In the genomic region with DNA sequence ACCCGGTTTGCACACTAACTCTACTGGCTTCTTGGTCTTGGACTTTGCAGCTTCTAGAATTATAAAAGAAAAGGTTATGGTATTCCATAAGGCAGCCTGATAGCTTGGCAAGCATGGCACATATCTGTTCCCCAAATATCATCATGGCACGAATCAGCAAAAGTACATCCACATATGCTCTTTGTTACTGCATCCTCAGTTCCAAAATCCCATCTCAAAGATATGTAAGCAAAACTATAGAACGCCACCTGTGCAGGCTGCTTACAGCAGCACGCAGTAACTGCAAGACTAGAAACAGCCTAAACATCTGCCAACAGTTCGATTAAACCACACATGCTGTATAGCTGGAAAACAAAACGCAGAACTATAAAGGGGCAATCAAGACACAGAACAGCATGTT, we compare ENCODE assay signal across 15 mouse cellular contexts.
"Had no signal": no experiment of that assay in that cellular context is flagged by ENCODE, and none has a peak within 500 bp of the region (broad histone marks: within the 10 kb centered on the region; RNA-seq: fewer than 3 reads in every experiment).

No protein-coding gene starts in this region.

- H3K27me3 ChIP-seq: kidney, embryonic 15.5 days; limb, embryonic 13.5 days; neural tube, embryonic 15.5 days had no signal

- H3K27ac ChIP-seq: kidney, embryonic 15.5 days; limb, embryonic 13.5 days; liver, embryonic 14.5 days; neural tube, embryonic 15.5 days had no signal

- DNase-seq: kidney, adult 2 months; kidney, postnatal 14 days; left cerebral cortex, postnatal 4 days; lung, adult 18-20 months; midbrain, embryonic 14.5 days; right cerebral cortex, adult 18-20 months; spleen, adult 18-20 months; thymus, adult 2 months; thymus, postnatal 25 days had no signal

- H3K36me3 ChIP-seq: neural tube, embryonic 15.5 days had no signal

- H3K4me1 ChIP-seq: kidney, embryonic 15.5 days; limb, embryonic 13.5 days; neural tube, embryonic 15.5 days had no signal

- H3K4me2 ChIP-seq: kidney, embryonic 15.5 days; limb, embryonic 13.5 days; neural tube, embryonic 15.5 days had no signal

- ATAC-seq: intestine, embryonic 16.5 days had no signal

- H3K4me3 ChIP-seq: kidney, embryonic 15.5 days; limb, embryonic 13.5 days; myocyte; neural tube, embryonic 15.5 days had no signal

- H3K9me3 ChIP-seq: kidney, embryonic 15.5 days; limb, embryonic 13.5 days; neural tube, embryonic 15.5 days had no signal

- H3K9ac ChIP-seq: kidney, embryonic 15.5 days; limb, embryonic 13.5 days; liver, embryonic 14.5 days; neural tube, embryonic 15.5 days had no signal
